Mouse (Mus musculus) bone marrow, adult 2 months (tissue): ENCODE results near the gene Zfp800.

Experiments used
- CTCF ChIP-seq: fragments of 200-500 bp; IDR thresholded peaks from 2 replicates; pipeline ENCODE4 v1.5.1; 2011; ENCODE audit warnings: low read length, control low read depth; ENCODE audit not compliant: control insufficient read depth, insufficient read depth
- POLR2A ChIP-seq: fragments of 200-500 bp; IDR thresholded peaks from 2 replicates; pipeline ENCODE4 v1.6.1; 2011; ENCODE audit warnings: low read depth, mild to moderate bottlenecking, control low read depth, low read length, borderline replicate concordance; ENCODE audit not compliant: control insufficient read depth

DNA sequence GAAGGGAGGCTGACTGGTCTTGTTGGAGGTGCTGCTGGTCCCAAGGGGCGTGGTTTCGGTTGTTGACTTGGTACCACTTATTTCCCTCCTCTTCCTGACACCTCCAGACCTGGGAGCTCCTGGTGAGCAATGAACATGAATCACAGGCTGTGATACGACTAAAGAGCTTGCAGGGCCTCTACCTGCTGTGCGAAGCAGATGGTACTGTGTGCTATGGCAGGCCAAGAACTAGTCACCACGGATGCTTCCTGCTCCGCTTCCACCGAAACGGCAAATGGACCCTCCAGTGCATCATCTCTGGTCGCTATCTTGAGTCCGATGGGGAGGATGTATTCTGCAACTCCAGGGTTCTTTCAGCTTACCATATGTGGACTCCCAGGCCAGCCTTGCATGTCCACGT is 32.1 kb upstream of the Zfp800 start:
- TF ChIP-seq POLR2A (no peak), CTCF (no peak)
